Mouse (Mus musculus) hindbrain, embryonic 12.5 days (tissue): Measurements from ENCODE around the gene Mall. TPM values are rescaled to one million over a fixed set of nuclear protein-coding genes. Genes with fewer than 3 reads are reported as not detected.

ENCODE experiments used
- ATAC-seq: fragments of 200-750 bp; cut with Nextera tagmentation; 2 replicates; pipeline ENCODE4 v1.8.0; 2017; ENCODE audit warnings: moderate TSS enrichment; ENCODE audit not compliant: low FRiP score
- H3K27ac ChIP-seq: fragments of 300-500 bp; sonication (generic); 2 replicates; pipeline ENCODE4 v1.5.1; 2016; ENCODE audit warnings: mild to moderate bottlenecking
- H3K27me3 ChIP-seq: fragments of 300-500 bp; sonication (generic); 2 replicates; pipeline ENCODE4 v1.6.1; 2016; ENCODE audit warnings: mild to moderate bottlenecking
- H3K36me3 ChIP-seq: fragments of 300-500 bp; sonication (generic); 2 replicates; pipeline ENCODE4 v1.6.1; 2016; ENCODE audit warnings: mild to moderate bottlenecking
- H3K4me1 ChIP-seq: fragments of 300-500 bp; sonication (generic); 2 replicates; pipeline ENCODE4 v1.6.1; 2016
- H3K4me2 ChIP-seq: fragments of 300-500 bp; sonication (generic); replicated peaks from 2 replicates; pipeline ENCODE4 v1.6.1; 2016; ENCODE audit warnings: mild to moderate bottlenecking
- H3K4me3 ChIP-seq: fragments of 300-500 bp; sonication (generic); 2 replicates; pipeline ENCODE4 v1.5.1; 2016; ENCODE audit warnings: mild to moderate bottlenecking
- H3K9ac ChIP-seq: fragments of 300-500 bp; sonication (generic); 2 replicates; pipeline ENCODE4 v1.6.1; 2016; ENCODE audit warnings: mild to moderate bottlenecking, moderate library complexity
- H3K9me3 ChIP-seq: fragments of 300-500 bp; sonication (generic); replicated peaks from 2 replicates; pipeline ENCODE4 v1.6.1; 2016; ENCODE audit warnings: mild to moderate bottlenecking
- WGBS: fragments of 180-500 bp; shearing (Covaris S2); methylation state at CpG from one replicate; pipeline ENCODE4 v1.1.7; 2016; 5-methylcytosine and 5-hydroxymethylcytosine counted together
- polyA plus RNA-seq: library from polyadenylated mRNA; unstranded; fragments of >200 nt; fragmentation: Nextera tagmentation; extraction: Ambion mirVana; gene quantifications from 2 replicates; pipeline ENCODE4 v1.2.1, GENCODE M21; 2016

Mall gene
- polyA plus RNA-seq, 1 experiment from 2014 or later, result 1.1 TPM

- H3K4me1 ChIP-seq, result 0 out of 2 replicates have a peak, but pooled peaks cover 1% of the 10 kb centered on the region
- H3K27me3 ChIP-seq, result no peaks in the 10 kb centered on the region
- WGBS, result 75% methylated on average over 11 of the region's 11 CpGs
- no peak overlapping the region for H3K27ac ChIP-seq
- H3K4me2 ChIP-seq, result no peak overlapping the region
- no peak overlapping the region for H3K9ac ChIP-seq
- H3K36me3 ChIP-seq, result 0 out of 2 replicates have a peak, but pooled peaks cover 3% of the 10 kb centered on the region
- no peaks in the 10 kb centered on the region for H3K9me3 ChIP-seq
- no peak for ATAC-seq
- no peak overlapping the region for H3K4me3 ChIP-seq
These were observed 22.3 kb upstream of the Mall start for GRCm38 (mm10) chr2:127751849-127752610.

- Histone ChIP-seq H3K27me3 (no peaks in the 10 kb centered on the region), H3K4me3 (no peak overlapping the region), H3K9me3 (no peaks in the 10 kb centered on the region), H3K4me2 (no peak overlapping the region), H3K4me1 (no peaks in the 10 kb centered on the region), H3K36me3 (peaks cover 7% of the 10 kb centered on the region; the same call in 1 of the 2 replicates), H3K9ac (no peak overlapping the region), H3K27ac (no peak overlapping the region)
- no peak for ATAC-seq
- WGBS, result 75% methylated on average over 1 of the region's 1 CpGs
These were observed 19.6 kb upstream of the Mall start for GRCm38 (mm10) chr2:127749376-127749775.

- no peak for ATAC-seq
- Histone ChIP-seq H3K27me3 (no peaks in the 10 kb centered on the region), H3K4me3 (no peak overlapping the region), H3K4me1 (no peaks in the 10 kb centered on the region), H3K9me3 (no peaks in the 10 kb centered on the region), H3K4me2 (no peak overlapping the region), H3K9ac (no peak overlapping the region), H3K36me3 (peaks cover 7% of the 10 kb centered on the region; the same call in 1 of the 2 replicates), H3K27ac (no peak overlapping the region)
- 72% methylated on average over 7 of the region's 7 CpGs for WGBS
These were observed 18.6 kb upstream of the Mall start for GRCm38 (mm10) chr2:127748316-127748715.

- no peak overlapping the region for H3K4me2 ChIP-seq
- 83% methylated on average over 3 of the region's 3 CpGs for WGBS
- no peaks in the 10 kb centered on the region for H3K4me1 ChIP-seq
- H3K4me3 ChIP-seq, result no peak overlapping the region
- H3K27me3 ChIP-seq, result no peaks in the 10 kb centered on the region
- H3K9me3 ChIP-seq, result no peaks in the 10 kb centered on the region
- ATAC-seq, result no peak
- no peak overlapping the region for H3K9ac ChIP-seq
- peaks cover 16% of the 10 kb centered on the region; the same call in 1 of the 2 replicates for H3K36me3 ChIP-seq
- H3K27ac ChIP-seq, result no peak overlapping the region
These were observed 12.9 kb upstream of the Mall start for GRCm38 (mm10) chr2:127742637-127743036.

- 62% methylated on average over 9 of the region's 9 CpGs for WGBS
- Histone ChIP-seq H3K9me3 (no peaks in the 10 kb centered on the region), H3K4me3 (no peak overlapping the region), H3K36me3 (peaks cover 16% of the 10 kb centered on the region; the same call in 1 of the 2 replicates), H3K27ac (no peak overlapping the region), H3K4me1 (no peaks in the 10 kb centered on the region), H3K27me3 (no peaks in the 10 kb centered on the region), H3K4me2 (no peak overlapping the region), H3K9ac (no peak overlapping the region)
- no peak for ATAC-seq
These were observed 11.2 kb upstream of the Mall start for GRCm38 (mm10) chr2:127740756-127741519.

GRCm38 (mm10) chr2:127737885-127738284 is 8.2 kb upstream of the Mall start:
- H3K9ac ChIP-seq, result no peak overlapping the region
- no peaks in the 10 kb centered on the region for H3K4me1 ChIP-seq
- no peak overlapping the region for H3K4me3 ChIP-seq
- H3K9me3 ChIP-seq, result no peaks in the 10 kb centered on the region
- H3K27me3 ChIP-seq, result no peaks in the 10 kb centered on the region
- no peak overlapping the region for H3K27ac ChIP-seq
- 81% methylated on average over 3 of the region's 3 CpGs for WGBS
- no peak overlapping the region for H3K4me2 ChIP-seq
- ATAC-seq, result no peak
- peaks cover 9% of the 10 kb centered on the region; the same call in 1 of the 2 replicates for H3K36me3 ChIP-seq

- H3K4me1 ChIP-seq, result no peaks in the 10 kb centered on the region
- 76% methylated on average over 6 of the region's 6 CpGs for WGBS
These were observed 7.0 kb upstream of the Mall start for GRCm38 (mm10) chr2:127736631-127737209.

GRCm38 (mm10) chr2:127735512-127736145 is 5.9 kb upstream of the Mall start:
- ATAC-seq, result no peak
- WGBS, result 79% methylated on average over 9 of the region's 9 CpGs

More at GRCm38 (mm10) chr2:127736631-127737209, 7.0 kb upstream of the Mall start:
- ATAC-seq, result no peak
- H3K36me3 ChIP-seq, result peaks cover 9% of the 10 kb centered on the region; the same call in 1 of the 2 replicates
- H3K9ac ChIP-seq, result no peak overlapping the region
- no peak overlapping the region for H3K4me3 ChIP-seq
- H3K27me3 ChIP-seq, result no peaks in the 10 kb centered on the region
- no peaks in the 10 kb centered on the region for H3K9me3 ChIP-seq
- no peak overlapping the region for H3K27ac ChIP-seq
- no peak overlapping the region for H3K4me2 ChIP-seq

GRCm38 (mm10) chr2:127734889-127735288 is 5.2 kb upstream of the Mall start:
- Histone ChIP-seq H3K27me3 (peaks cover 8% of the 10 kb centered on the region), H3K36me3 (no peaks in the 10 kb centered on the region), H3K4me3 (no peak overlapping the region), H3K4me2 (no peak overlapping the region), H3K9me3 (no peaks in the 10 kb centered on the region), H3K4me1 (peaks cover 2% of the 10 kb centered on the region), H3K9ac (no peak overlapping the region), H3K27ac (no peak overlapping the region)
- whole genome bisulfite sequencing, result 78% methylated on average over 5 of the region's 5 CpGs
- ATAC-seq, result no peak

More at GRCm38 (mm10) chr2:127735512-127736145, 5.9 kb upstream of the Mall start:
- Histone ChIP-seq H3K36me3 (no peaks in the 10 kb centered on the region), H3K4me2 (no peak overlapping the region), H3K4me3 (no peak overlapping the region), H3K27me3 (peaks cover 1% of the 10 kb centered on the region), H3K27ac (no peak overlapping the region), H3K9me3 (no peaks in the 10 kb centered on the region), H3K9ac (no peak overlapping the region), H3K4me1 (no peaks in the 10 kb centered on the region)

- no peak for ATAC-seq
- no peak overlapping the region for H3K27ac ChIP-seq
- H3K9ac ChIP-seq, result no peak overlapping the region
- H3K4me2 ChIP-seq, result no peak overlapping the region
- peaks cover 8% of the 10 kb centered on the region for H3K4me1 ChIP-seq
- H3K36me3 ChIP-seq, result no peaks in the 10 kb centered on the region
- peaks cover 22% of the 10 kb centered on the region for H3K27me3 ChIP-seq
- no peaks in the 10 kb centered on the region for H3K9me3 ChIP-seq
- WGBS, result 49% methylated on average over 7 of the region's 7 CpGs
- H3K4me3 ChIP-seq, result no peak overlapping the region
These were observed 717 bp upstream of the Mall start for GRCm38 (mm10) chr2:127730301-127730997.

- peak overlapping the region; percentile 42; the same call in 1 of the 2 replicates for H3K4me2 ChIP-seq
- H3K9ac ChIP-seq, result no peak overlapping the region
- ATAC-seq, result no peak
- H3K4me3 ChIP-seq, result no peak overlapping the region
- no peaks in the 10 kb centered on the region for H3K9me3 ChIP-seq
- H3K36me3 ChIP-seq, result no peaks in the 10 kb centered on the region
- no peak overlapping the region for H3K27ac ChIP-seq
- peaks cover 8% of the 10 kb centered on the region for H3K4me1 ChIP-seq
- 38% methylated on average over 15 of the region's 15 CpGs for WGBS
- peaks cover 22% of the 10 kb centered on the region for H3K27me3 ChIP-seq
These were observed 876 bp downstream of the Mall start for GRCm38 (mm10) chr2:127728661-127729450.
